Mouse (Mus musculus) liver, postnatal 0 days (tissue): ENCODE data around the gene Dennd2d.

ENCODE experiments used
- CTCF ChIP-seq: sonication (generic); IDR thresholded peaks from 2 replicates; pipeline ENCODE4 v1.5.1; 2016; ENCODE audit warnings: antibody characterized with exemption, low read depth
- EP300 ChIP-seq: IDR thresholded peaks from 2 replicates; pipeline ENCODE4 v1.6.1; 2016; ENCODE audit warnings: antibody characterized with exemption, low read depth, mild to moderate bottlenecking

- no peak for TF ChIP-seq CTCF
- TF ChIP-seq EP300: no peak
These were observed 14.8 kb downstream of the Dennd2d start for GRCm38 (mm10) chr3:106496996-106497395.
